Mouse (Mus musculus): ENCODE measurements at regions not wholly inside any gene's neighbourhood (a gene's known extent, or its start where the extent isn't known, plus 50 kb on each side); places are given as distances from the start of the nearest gene placed in this dataset.

GRCm38 (mm10) chr4:124323589-124323988 lies 287.0 kb downstream of the 3100002H09Rik start:
- ATAC-seq (ENCODE audit: low TSS enrichment): no peak

GRCm38 (mm10) chr4:124321221-124321620 lies 289.4 kb downstream of the 3100002H09Rik start:
- no peak for ATAC-seq (ENCODE audit: low TSS enrichment)

GRCm38 (mm10) chr4:124317042-124317441 lies 293.6 kb downstream of the 3100002H09Rik start:
- ATAC-seq (ENCODE audit: low TSS enrichment): no peak

GRCm38 (mm10) chr4:124311657-124312056 lies 298.9 kb downstream of the 3100002H09Rik start:
- ATAC-seq (ENCODE audit: low TSS enrichment): no peak

GRCm38 (mm10) chr4:124310594-124310993 lies 300.0 kb downstream of the 3100002H09Rik start:
- no peak for ATAC-seq (ENCODE audit: low TSS enrichment)

- peak; percentile 74 for ATAC-seq (ENCODE audit: low TSS enrichment)
Measured at GRCm38 (mm10) chr4:124305871-124306555, 304.6 kb downstream of the 3100002H09Rik start.

- ATAC-seq (ENCODE audit: low TSS enrichment): peak; percentile 97
Measured at GRCm38 (mm10) chr4:124302950-124303349, 307.7 kb downstream of the 3100002H09Rik start.

GRCm38 (mm10) chr4:124298667-124299437 lies 311.8 kb downstream of the 3100002H09Rik start:
- no peak for ATAC-seq (ENCODE audit: low TSS enrichment)

GRCm38 (mm10) chr4:124292254-124292653 lies 318.3 kb downstream of the 3100002H09Rik start:
- no peak for ATAC-seq (ENCODE audit: low TSS enrichment)

GRCm38 (mm10) chr4:124291767-124292166 lies 318.8 kb downstream of the 3100002H09Rik start:
- ATAC-seq (ENCODE audit: low TSS enrichment): no peak

GRCm38 (mm10) chr4:124287471-124287870 lies 323.1 kb downstream of the 3100002H09Rik start:
- ATAC-seq (ENCODE audit: low TSS enrichment): no peak

- no peak for ATAC-seq (ENCODE audit: low TSS enrichment)
Measured at GRCm38 (mm10) chr4:124278681-124279080, 331.9 kb downstream of the 3100002H09Rik start.

- ATAC-seq (ENCODE audit: low TSS enrichment): no peak
Measured at GRCm38 (mm10) chr4:124277456-124278181, 333.0 kb downstream of the 3100002H09Rik start.

- ATAC-seq (ENCODE audit: low TSS enrichment): 0 out of 2 replicates have a peak, but pooled peaks have one; percentile 34
Measured at GRCm38 (mm10) chr4:124276741-124277455, 333.7 kb downstream of the 3100002H09Rik start.

GRCm38 (mm10) chr4:124272002-124272401 lies 338.6 kb downstream of the 3100002H09Rik start:
- no peak for ATAC-seq (ENCODE audit: low TSS enrichment)

- no peak for ATAC-seq (ENCODE audit: low TSS enrichment)
Measured at GRCm38 (mm10) chr4:124268404-124268803, 342.2 kb downstream of the 3100002H09Rik start.

GRCm38 (mm10) chr4:124266573-124266972 lies 344.0 kb downstream of the 3100002H09Rik start:
- no peak for ATAC-seq (ENCODE audit: low TSS enrichment)

GRCm38 (mm10) chr4:124265527-124265926 lies 345.1 kb downstream of the 3100002H09Rik start:
- peak; percentile 98 for ATAC-seq (ENCODE audit: low TSS enrichment)

- no peak for ATAC-seq (ENCODE audit: low TSS enrichment)
Measured at GRCm38 (mm10) chr4:124257006-124257405, 339.2 kb upstream of the 4930535I16Rik start.

- no peak for ATAC-seq (ENCODE audit: low TSS enrichment)
Measured at GRCm38 (mm10) chr4:124256515-124256914, 338.7 kb upstream of the 4930535I16Rik start.

- ATAC-seq (ENCODE audit: low TSS enrichment): no peak
Measured at GRCm38 (mm10) chr4:124255183-124255543, 337.3 kb upstream of the 4930535I16Rik start.
